Mouse (Mus musculus) brain, embryonic 14.5 days (tissue): ENCODE measurements at regions not wholly inside any gene's neighbourhood (a gene's known extent, or its start where the extent isn't known, plus 50 kb on each side); places are given as distances from the start of the nearest gene placed in this dataset.

Experiments used
- CTCF ChIP-seq: fragments of 200-500 bp; IDR thresholded peaks from 2 replicates; pipeline ENCODE4 v1.5.1; 2012; ENCODE audit warnings: inconsistent platforms, mild to moderate bottlenecking, moderate library complexity, borderline replicate concordance; ENCODE audit not compliant: insufficient read depth, insufficient read length; ENCODE audit errors: extremely low read depth
- POLR2A ChIP-seq: fragments of 200-500 bp; IDR thresholded peaks from 2 replicates; pipeline ENCODE4 v1.6.1; 2012; ENCODE audit warnings: mild to moderate bottlenecking, inconsistent platforms, borderline replicate concordance; ENCODE audit not compliant: poor library complexity, insufficient read depth, insufficient read length, severe bottlenecking; ENCODE audit errors: extremely low read depth

GRCm38 (mm10) chr3:124752571-124753118, 171.7 kb upstream of the 1700003H04Rik start:
- TF ChIP-seq CTCF, result no peak
- TF ChIP-seq POLR2A, result no peak
